Mouse (Mus musculus): ENCODE measurements around the gene Shld1.

Shld1 gene

DNA sequence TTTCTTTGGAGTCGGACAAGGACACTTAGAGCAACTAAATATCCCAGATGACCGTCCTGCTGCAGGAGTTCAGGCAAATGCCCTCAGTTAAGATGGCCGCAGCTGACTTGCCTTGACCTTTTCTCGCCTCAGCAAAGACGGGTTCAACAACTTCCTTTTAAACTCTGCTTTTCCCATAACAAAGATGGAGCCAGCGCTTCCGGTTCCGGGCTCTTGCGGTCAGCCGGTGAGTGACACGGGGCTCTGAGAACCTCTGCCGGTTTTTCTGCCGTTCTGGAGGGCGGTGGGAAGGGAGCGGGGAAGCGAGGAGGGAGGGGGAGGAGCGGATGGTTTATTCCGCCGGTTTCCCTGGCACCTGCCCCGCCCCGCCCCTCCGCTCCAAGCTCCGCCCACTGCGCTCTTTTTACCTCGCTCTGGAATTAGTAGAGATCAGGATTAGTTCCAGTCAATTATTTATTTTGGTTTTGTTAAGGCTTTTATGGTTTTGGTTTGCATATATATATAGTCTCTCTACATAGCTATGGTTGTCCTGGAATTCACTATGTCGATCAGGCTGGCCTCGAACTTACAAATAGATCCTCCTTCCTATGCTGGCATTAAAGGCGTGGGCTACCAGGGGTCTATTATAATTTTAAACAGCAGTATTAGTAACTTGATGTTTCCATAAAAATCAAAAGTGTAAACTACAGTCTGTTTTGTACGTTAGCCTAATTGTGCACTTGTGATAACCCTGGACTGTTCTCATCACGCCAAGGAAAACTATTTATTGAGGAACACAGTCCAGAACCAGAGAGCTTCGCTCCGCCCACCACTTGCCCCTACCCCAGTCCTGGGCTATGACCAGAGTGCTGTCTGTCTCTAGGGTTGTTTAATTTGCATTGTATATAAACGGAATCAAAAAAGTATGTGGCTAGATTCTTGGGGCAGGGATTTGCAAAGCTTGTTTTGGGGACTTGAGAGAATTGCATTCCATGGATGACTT, at the start of gene Shld1:
TSS of gene Shld1 (plus strand) at position 176 of the 982 bp plus-strand sequence.
- ATAC-seq (ENCODE audit: insufficient number of reproducible peaks, low FRiP score, low TSS enrichment), result peak; percentile 96

DNA sequence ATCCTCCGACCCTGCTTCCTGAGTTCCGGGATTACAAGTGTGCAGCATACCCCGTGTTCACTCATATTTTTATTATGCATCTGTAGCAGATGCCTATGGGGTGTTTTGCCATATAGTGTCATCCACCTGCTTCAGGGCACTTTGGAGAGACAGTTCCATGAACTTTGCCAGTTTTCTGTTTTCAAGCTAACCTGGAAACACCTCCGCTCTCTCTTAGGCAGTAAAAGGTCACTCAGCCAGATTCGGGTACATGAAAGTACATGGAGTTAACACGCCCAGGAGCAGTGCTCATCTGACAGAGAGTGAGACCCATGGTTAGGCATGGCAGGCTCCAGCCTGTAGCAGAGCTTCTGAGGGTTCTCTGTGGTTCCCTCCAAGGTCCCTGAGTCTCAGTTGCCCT, 48.4 kb upstream of the Shld1 start:
- no peak for ATAC-seq (ENCODE audit: insufficient number of reproducible peaks, low FRiP score, low TSS enrichment)

DNA sequence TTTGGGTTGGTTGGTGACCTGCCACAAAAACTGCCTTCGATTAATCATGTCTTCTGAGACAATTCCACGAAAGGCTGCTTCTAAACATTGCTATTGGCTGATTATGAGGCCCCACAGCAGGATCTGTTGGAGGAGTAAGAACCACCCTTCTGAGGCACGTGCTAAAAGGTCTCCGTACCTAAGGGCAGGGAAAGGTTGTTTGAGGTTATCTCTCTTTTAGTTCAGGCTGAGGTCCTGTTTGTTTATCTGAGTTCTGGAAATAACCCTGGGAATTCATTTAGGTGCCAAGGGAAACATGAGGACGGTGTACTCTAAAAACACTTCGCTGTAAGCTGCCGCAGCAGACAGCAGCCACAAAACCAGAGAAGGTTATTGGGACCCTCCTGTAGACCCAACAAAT, 47.4 kb upstream of the Shld1 start:
- ATAC-seq (ENCODE audit: insufficient number of reproducible peaks, low FRiP score, low TSS enrichment), result no peak

DNA sequence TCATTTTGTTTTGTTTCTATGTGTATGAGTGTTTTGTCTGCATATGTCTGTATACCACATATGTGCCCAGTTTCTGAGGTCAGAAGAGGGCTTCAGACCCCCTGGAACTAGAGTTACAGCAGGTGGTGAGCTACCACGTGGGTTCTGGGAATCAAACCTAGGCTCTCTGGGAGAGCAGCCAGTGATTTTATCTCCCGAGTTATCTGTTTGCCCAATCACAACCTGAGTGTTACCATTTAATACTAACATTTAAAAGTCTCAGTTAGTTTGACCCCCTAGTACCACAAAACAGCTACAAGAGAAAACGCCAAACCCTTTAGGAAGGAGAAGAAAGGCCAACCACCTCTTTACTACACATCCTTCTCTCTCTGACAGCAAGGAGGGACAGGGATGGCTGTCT, 45.5 kb upstream of the Shld1 start:
- no peak for ATAC-seq (ENCODE audit: insufficient number of reproducible peaks, low FRiP score, low TSS enrichment)

DNA sequence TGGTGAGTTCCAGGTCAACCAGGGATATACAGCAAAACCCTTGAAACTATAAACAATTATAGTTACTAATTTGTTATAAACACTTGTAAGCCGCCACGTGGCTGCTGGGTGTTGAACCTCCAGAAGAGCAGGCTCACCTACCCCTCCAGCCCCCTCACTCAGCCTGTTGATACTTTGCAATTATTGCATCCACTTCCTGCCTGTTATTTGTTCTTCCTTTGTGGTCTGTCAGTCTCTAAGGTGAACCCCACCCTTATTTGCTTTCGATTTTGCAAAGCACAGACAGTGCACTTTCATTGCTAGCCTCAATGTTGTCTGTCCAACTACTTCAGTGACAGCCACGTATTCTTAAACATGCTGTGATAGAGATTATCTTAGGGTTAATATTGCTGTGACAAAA, 43.6 kb upstream of the Shld1 start:
- ATAC-seq (ENCODE audit: insufficient number of reproducible peaks, low FRiP score, low TSS enrichment), result no peak

DNA sequence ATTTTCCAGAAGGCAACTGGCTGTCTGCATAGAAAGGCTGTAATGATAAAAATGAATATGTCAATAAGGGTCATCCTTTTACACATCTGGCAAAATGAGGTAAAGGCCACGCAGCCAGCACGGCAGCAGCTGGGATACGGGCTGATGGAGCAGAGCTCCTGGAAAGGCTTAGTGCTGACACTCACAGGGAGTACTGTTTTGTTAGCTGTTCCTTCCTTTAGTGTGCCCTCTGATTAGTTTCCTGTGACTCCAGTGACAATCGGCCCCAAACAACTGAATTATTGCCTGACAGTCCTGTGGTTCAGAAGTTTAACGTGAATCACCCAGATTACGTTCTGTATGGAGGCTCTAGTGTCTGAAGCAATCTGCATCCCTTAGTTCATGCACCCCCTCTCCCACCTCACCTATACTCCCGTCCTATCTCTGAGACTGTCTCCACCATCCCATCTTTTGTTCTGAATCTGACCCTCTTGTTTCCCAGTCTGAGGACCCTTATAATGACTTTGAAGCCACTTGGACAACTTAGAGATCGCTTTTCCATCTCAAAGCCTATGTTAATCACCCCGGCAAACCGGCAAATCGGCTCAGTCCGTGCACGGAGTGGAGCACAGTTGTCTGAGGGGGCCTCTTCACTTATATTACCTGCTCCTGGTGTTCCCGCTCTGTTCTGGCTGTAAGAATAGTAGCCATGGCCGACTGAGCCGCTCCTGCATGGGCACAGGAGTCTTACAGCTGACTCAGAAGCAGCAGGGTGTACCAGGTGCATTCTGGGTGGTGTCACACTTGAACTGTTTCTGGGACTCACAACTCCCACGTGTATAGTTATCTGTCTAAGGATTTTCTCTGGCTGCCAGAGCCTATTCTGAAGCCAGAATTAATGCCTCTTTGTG, 39.6 kb upstream of the Shld1 start:
- ATAC-seq (ENCODE audit: insufficient number of reproducible peaks, low FRiP score, low TSS enrichment), result no peak

DNA sequence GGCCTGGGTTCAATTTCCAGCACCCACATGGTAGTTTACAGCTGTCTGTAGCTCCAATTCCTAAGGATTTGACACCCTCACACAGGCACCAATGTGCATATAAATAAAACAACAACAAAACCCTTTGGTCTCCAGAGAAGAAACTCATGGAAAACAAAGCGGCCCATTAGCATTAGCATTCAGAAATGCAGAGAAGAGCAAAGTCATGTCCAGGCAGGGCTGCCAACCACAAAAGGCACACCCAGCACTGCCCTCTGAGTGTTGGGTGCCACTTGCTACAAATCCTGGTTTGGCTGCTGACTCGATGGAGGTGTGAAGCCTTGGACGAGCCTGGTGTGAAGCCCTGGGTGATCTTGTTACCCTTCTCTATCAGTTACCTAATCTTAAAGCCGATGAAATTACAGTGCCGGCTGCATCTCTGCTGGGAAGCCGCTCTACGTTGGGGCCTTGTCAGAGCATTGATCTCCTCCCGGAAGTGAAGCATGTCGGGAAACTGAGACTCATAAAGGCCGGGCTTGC, 37.3 kb upstream of the Shld1 start:
- ATAC-seq (ENCODE audit: insufficient number of reproducible peaks, low FRiP score, low TSS enrichment), result no peak

DNA sequence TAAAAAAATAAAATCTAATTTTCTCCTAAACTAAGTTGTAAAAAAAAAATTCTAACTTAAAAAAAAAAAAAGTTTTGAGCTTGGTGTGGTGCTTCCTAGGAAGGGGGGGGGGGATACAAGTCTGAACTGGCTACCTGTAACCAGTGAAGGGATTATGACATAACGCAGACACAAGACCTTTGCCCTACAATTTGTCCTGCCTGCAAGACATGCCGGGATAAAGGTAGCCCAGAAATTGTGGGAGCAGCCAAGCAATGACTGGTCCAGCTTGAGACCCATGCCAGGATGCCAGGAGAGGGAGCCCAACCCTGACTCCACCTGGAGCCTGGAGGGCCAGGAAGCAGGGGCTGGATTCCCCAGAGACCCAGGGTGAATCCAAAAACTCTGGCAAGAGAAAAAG, 36.2 kb upstream of the Shld1 start:
- ATAC-seq (ENCODE audit: insufficient number of reproducible peaks, low FRiP score, low TSS enrichment), result no peak

DNA sequence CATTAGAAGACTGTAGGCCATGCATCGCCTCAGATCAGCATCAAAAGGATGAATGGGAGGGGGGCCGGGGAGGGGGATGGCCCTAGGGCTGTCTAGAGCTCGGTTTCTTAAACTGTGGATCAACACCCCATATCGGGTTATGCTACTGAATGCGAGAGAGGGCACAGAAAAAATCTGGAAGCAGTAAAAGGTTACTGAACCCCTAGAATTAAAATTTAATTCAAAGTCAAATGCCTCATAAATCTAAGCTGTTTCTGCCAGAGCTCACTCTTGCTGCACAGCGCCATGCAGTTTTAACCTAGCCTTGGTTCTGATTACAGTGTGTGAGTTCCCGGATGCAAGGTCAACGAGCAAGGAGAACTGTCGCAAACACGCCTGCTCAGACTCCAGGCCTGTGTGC, 34.3 kb upstream of the Shld1 start:
- no peak for ATAC-seq (ENCODE audit: insufficient number of reproducible peaks, low FRiP score, low TSS enrichment)

DNA sequence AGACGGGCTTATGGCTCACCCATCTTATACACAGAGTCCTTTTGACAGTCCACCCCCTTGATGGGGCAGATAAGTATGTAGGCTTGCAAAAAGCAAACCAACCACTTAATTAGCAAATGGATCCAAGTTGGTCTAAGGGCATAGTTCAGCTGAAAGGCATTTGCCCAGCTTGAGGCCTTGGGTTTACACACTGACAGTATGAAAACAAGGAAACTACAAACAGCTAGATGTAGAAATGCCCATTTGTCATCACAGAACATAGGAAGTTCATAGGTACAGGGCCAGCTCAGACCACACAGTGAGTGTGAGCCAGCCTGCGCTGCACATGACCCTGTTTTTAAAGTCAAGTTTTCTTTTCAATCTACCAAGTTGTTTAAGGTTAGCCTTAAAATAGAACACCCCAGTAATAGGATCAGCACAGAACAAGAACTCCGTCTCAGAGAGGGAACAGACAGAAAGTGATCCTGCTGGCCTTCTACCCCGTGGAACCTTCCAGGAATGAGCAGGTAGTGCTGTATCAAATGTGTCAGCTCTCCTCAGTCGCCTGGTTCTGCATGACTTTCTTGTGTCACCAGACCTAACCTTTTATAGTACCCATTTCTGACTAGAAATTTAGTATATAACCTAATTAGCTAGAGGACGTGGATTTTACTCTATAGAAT, 31.8 kb upstream of the Shld1 start:
- ATAC-seq (ENCODE audit: insufficient number of reproducible peaks, low FRiP score, low TSS enrichment), result no peak

DNA sequence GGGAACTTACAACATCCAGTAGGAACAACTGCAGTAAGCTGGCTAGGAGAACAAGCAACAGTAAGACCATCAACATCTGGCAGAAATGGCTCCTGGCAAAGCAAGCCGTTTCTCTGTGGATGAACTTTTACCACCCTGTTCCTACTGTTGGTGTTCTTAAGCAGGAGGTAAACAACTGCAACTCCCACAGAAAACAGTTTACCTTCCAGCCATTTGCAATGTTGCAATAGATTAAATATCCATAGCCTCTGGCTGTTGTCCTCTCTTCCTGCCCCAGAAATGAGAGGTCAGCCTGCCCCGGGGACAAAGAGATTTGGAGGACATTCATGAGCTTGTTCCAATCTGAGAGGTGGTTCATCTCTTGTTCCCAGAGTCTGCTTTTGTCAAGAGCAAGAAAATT, 29.5 kb upstream of the Shld1 start:
- no peak for ATAC-seq (ENCODE audit: insufficient number of reproducible peaks, low FRiP score, low TSS enrichment)

DNA sequence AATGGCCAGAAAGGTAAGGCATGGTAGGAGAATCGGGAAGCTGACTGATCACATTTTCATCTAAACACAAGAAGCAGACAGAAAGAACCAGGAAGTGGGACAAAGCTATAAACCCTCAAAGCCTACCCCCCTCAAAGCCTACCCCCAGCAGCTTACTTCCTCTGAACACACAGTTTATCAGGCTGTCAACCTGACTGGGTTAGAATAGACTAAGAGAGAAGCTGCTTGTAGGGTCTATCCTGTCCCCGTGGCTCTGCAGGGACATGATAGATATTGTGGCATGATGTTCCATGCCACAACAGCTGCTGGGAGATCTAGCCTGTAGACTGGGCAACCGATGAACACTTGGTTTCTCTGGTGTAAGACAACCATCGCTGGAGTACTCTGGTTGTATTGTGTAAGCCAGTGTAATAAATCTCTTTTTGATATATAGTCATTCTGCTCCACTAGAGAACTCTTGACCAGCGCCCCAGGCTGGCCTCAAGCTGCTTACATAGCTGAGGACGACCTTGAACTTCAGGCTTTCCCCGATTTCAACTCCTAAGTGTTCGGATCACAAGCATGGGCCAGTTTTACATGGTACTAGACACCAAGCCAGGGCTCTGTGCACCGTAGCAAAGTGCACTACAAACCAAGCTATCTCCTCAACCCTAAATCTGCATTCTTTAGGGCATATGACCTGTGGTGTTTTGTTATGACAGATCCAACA, 28.2 kb upstream of the Shld1 start:
- no peak for ATAC-seq (ENCODE audit: insufficient number of reproducible peaks, low FRiP score, low TSS enrichment)

DNA sequence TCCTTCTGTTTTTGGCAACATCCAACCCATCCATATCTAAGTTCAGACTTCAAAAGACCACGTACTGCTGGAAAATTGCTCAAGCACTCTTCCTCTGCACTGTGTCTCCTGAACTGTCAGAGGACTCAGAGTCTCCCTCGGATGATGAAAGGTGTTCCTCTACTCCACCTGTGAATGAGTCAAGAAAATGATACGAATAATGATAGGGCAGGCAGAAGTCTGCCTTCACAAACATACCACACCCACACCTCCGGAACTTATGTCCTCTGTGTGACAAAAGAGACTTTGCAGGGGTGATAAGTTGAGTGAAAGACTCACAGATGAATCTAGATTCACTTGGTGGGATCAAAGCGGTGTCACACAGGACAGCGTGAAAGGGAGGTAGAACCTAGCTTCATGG, 17.6 kb upstream of the Shld1 start:
- no peak for ATAC-seq (ENCODE audit: insufficient number of reproducible peaks, low FRiP score, low TSS enrichment)

DNA sequence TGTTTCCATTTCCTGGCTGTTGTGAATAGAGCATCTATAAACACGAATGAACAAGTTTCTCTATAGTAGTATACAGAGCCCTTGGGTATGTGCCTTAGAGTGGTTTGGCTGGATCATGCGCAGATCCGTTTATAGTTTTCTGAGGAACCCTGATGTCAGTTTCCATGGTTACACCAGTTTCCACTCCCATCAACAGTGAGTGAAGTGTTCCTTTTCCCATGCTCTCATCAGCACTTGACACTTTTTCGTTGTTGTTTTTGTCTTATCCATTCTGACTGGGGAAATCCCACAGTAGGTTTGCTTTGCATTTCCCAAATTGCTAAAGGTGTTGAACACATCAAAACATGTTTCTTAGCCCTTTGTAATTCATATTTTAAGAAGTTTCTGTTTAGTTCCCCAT, 16.4 kb upstream of the Shld1 start:
- no peak for ATAC-seq (ENCODE audit: insufficient number of reproducible peaks, low FRiP score, low TSS enrichment)

DNA sequence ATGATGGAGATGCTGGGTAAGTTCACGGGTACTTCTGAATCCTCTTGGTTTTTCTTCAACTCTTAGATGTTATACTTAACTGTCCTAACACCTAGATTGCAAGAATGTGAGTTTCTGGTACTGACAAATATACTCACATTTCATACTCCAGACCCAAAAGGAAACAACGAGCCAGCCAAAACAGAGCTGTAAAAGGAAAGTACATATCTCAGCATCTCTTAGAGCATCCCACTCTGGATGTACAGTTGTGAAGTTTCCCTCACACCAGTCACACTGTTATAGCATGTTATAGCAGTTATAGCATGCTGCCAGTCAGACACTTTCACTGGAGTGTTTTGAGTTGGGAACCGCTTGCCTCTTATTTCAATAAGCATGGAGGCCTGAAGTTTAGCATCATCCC, 14.6 kb upstream of the Shld1 start:
- no peak for ATAC-seq (ENCODE audit: insufficient number of reproducible peaks, low FRiP score, low TSS enrichment)

DNA sequence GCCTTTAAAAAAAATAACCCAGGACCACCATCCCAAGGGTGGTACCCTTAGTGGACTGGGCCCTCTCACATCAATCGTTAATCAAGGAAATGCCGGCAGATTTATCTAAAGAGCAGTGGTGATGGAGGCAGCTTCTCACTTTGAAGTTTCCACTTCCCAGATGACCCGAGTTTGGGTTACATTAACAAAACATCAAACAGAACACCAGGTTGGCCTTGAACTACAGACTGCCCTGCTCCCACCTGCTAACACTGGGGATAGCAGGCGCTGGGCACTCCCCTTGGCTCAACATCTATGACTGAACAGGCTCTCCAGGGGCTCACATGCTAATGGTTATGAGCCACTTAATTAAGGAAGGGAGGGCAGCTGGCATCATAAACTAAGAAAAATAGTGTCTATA, 10.6 kb upstream of the Shld1 start:
- no peak for ATAC-seq (ENCODE audit: insufficient number of reproducible peaks, low FRiP score, low TSS enrichment)

DNA sequence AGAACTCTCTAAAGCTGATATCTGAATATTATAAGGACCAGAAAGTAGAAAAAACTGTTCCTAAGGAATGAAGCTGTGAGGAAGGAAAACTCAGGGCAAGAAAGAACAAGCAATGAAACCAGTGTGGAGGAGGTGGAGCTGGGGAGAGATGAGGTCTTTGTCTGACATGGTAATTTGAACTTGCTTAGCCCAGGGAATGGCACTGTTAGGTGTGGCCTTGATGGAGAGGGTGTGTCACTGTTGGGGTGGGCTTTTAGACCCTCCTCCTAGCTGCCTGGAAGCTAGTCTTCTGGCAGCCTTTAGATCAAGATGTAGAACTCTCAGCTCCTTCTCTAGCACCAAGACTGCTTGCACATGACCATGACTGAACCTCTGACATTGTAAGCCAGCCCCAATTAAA, 1.7 kb upstream of the Shld1 start:
- no peak for ATAC-seq (ENCODE audit: insufficient number of reproducible peaks, low FRiP score, low TSS enrichment)

DNA sequence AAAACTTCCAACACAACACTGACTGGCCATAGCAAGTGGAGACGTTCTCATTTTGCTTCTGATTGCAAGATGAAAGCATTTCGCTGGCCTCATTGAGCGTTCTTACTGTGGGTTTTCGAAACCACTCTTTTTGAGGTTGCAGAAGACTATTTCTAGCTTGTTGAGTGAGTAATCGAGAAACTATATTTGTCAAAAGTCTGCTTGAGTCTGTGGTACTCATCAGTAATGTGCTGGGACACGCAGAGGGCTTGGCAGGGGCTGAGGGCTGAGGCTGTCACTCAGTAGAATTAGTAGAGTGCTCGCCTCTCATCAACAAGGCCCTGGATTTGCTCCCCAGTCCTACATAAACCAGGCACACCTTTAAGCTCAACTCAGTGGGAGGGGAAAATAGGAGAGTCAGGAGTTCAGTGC, 1.9 kb downstream of the Shld1 start:
- ATAC-seq (ENCODE audit: insufficient number of reproducible peaks, low FRiP score, low TSS enrichment), result no peak

DNA sequence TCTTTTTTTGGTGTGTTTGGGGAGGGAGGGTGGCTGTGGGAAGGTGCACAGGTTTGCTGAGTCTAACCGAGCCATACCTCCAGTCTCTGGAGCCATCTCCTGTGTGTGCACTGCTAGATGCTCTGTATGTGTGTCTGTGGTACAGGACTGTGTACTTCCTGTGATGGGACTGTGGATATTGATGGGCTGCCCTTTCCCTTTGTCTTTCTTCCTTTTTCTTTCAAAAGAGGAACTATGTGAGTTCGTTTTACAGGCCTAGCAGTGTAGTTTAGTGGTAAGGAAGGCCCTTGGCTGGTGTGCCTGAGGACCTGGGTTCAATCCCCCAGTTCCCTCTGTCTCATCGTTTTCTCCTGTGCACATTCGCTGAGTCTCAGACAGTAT, 2.4 kb downstream of the Shld1 start:
- ATAC-seq (ENCODE audit: insufficient number of reproducible peaks, low FRiP score, low TSS enrichment), result no peak
